In the genomic region with DNA sequence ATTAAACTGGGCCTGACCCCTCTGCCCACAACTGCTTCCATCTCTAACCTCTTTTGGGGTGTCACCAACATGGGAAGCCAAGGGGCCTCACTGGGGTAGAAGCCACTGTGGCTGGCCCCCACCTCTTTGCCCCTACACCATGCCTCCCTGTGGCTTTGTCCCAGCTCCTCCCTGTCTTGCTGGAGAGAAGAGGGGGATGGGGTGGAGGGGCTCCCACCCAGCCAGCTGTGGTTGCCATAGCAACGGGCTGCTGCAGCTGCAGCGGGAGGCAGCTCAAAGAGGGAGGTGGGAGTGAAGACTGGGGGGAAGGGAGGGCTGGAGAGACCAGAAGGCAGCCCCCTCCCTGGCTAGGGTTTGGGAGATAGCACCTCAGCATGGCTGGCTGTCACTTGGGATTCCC, we compare ENCODE assay signal across 8 mouse cellular contexts. TPM values are rescaled to one million over a fixed set of nuclear protein-coding genes. Genes with fewer than 3 reads are reported as not detected.
DNase-seq lines count a peak whose midpoint lies in the region; ATAC-seq and TF ChIP-seq lines count a peak whose summit lies in the region.

No protein-coding gene starts in this region.

- TF ChIP-seq CTCF in cerebellum, adult 2 months (IDR thresholded peaks at IDR 0.05; ENCODE audit: borderline replicate concordance, insufficient read depth, low read depth, low read length) = no peak

- H3K4me1 ChIP-seq in cerebellum, adult 2 months (ENCODE audit: control insufficient read depth, insufficient read depth, low read length) = peaks cover 41% of the 10 kb centered on the region
- H3K4me1 ChIP-seq in lung, embryonic 16.5 days (replicated peaks; ENCODE audit: control insufficient read depth, insufficient read depth, low read length) = peaks cover 45% of the 10 kb centered on the region
- peaks cover 85% of the 10 kb centered on the region for H3K4me1 ChIP-seq in hindbrain, embryonic 15.5 days (replicated peaks)
- peaks cover 80% of the 10 kb centered on the region for H3K4me1 ChIP-seq in midbrain, embryonic 16.5 days (ENCODE audit: control insufficient read depth, insufficient read depth, low read length)

- no peaks in the 10 kb centered on the region for H3K36me3 ChIP-seq in lung, embryonic 16.5 days (ENCODE audit: control insufficient read depth, insufficient read depth, low read length)
- 0 out of 2 replicates have a peak, but pooled peaks cover 5% of the 10 kb centered on the region for H3K36me3 ChIP-seq in hindbrain, embryonic 15.5 days
- peaks cover 5% of the 10 kb centered on the region; the same call in 1 of the 2 replicates for H3K36me3 ChIP-seq in midbrain, embryonic 16.5 days (ENCODE audit: control insufficient read depth, insufficient read depth, low read length)

- no peak overlapping the region for H3K27ac ChIP-seq in cerebellum, adult 2 months (ENCODE audit: insufficient read depth, low read length)
- peak overlapping the region; percentile 81 for H3K27ac ChIP-seq in lung, embryonic 16.5 days (ENCODE audit: low read length)
- H3K27ac ChIP-seq in hindbrain, embryonic 15.5 days (replicated peaks) = peak overlapping the region; percentile 90
- peak overlapping the region; percentile 96 for H3K27ac ChIP-seq in midbrain, embryonic 16.5 days (ENCODE audit: low read length)

- no peak overlapping the region for H3K9ac ChIP-seq in lung, embryonic 16.5 days (ENCODE audit: low read length)
- H3K9ac ChIP-seq in hindbrain, embryonic 15.5 days = peak overlapping the region; percentile 17; the same call in 1 of the 2 replicates
- peak overlapping the region; percentile 51 for H3K9ac ChIP-seq in midbrain, embryonic 16.5 days (ENCODE audit: low read depth, low read length)

- H3K4me2 ChIP-seq in lung, embryonic 16.5 days (ENCODE audit: low read depth, low read length) = peak overlapping the region; percentile 29; the same call in 1 of the 2 replicates
- peak overlapping the region; percentile 36 for H3K4me2 ChIP-seq in hindbrain, embryonic 15.5 days
- peak overlapping the region; percentile 37 for H3K4me2 ChIP-seq in midbrain, embryonic 16.5 days (ENCODE audit: low read length)

- H3K9me3 ChIP-seq in lung, embryonic 16.5 days (ENCODE audit: control insufficient read depth, low read length) = no peaks in the 10 kb centered on the region
- H3K9me3 ChIP-seq in hindbrain, embryonic 15.5 days = no peaks in the 10 kb centered on the region
- no peaks in the 10 kb centered on the region for H3K9me3 ChIP-seq in midbrain, embryonic 16.5 days (replicated peaks; ENCODE audit: control insufficient read depth, low read length, poor library complexity, severe bottlenecking)

- 25% methylated on average over 2 of the region's 2 CpGs for WGBS in cerebellum, adult 2 months
- WGBS in lung, embryonic 16.5 days = 0% methylated on average over 2 of the region's 2 CpGs
- WGBS in hindbrain, embryonic 15.5 days = 4% methylated on average over 2 of the region's 2 CpGs
- WGBS in midbrain, embryonic 16.5 days = 0% methylated on average over 2 of the region's 2 CpGs

- DNase-seq in cerebellum, adult 9-10 months = peak; percentile 57
- DNase-seq in cerebellum, adult 2 months = no peak
- no peak for DNase-seq in lung, adult 18-20 months
- no peak for DNase-seq in spleen, postnatal 4 days (ENCODE audit: low spot score in 2 of 2)
- no peak for DNase-seq in c-Kit-positive CD71-positive TER-119-positive erythroid progenitor cells, embryonic 14.5 days (ENCODE audit: low spot score)

- peak; percentile 67 for ATAC-seq in lung, embryonic 16.5 days (ENCODE audit: low read depth)
- ATAC-seq in hindbrain, embryonic 15.5 days (ENCODE audit: low FRiP score, low read depth) = peak; percentile 55
- ATAC-seq in midbrain, embryonic 16.5 days = peak; percentile 55

- H3K27me3 ChIP-seq in cerebellum, adult 2 months (ENCODE audit: control insufficient read depth, insufficient read depth, low read length) = no peaks in the 10 kb centered on the region
- H3K27me3 ChIP-seq in lung, embryonic 16.5 days (ENCODE audit: control insufficient read depth, insufficient read depth, low read depth, low read length) = no peaks in the 10 kb centered on the region
- H3K27me3 ChIP-seq in hindbrain, embryonic 15.5 days = no peaks in the 10 kb centered on the region
- no peaks in the 10 kb centered on the region for H3K27me3 ChIP-seq in midbrain, embryonic 16.5 days (ENCODE audit: control insufficient read depth, insufficient read depth, low read depth, low read length)

- H3K4me3 ChIP-seq in cerebellum, adult 2 months (replicated peaks; ENCODE audit: insufficient read depth, low read depth, low read length) = no peak overlapping the region
- H3K4me3 ChIP-seq in lung, embryonic 16.5 days (ENCODE audit: low read length) = no peak overlapping the region
- no peak overlapping the region for H3K4me3 ChIP-seq in hindbrain, embryonic 15.5 days
- H3K4me3 ChIP-seq in midbrain, embryonic 16.5 days (ENCODE audit: low read depth, low read length) = no peak overlapping the region; the same call in 1 of the 2 replicates

- TF ChIP-seq POLR2A in cerebellum, adult 2 months (IDR thresholded peaks at IDR 0.05; ENCODE audit: borderline replicate concordance, insufficient read depth, low read length) = no peak

RNA-seq across cellular contexts. Expression of gene Dpf1, which starts 13.8 kb away (rescaled TPM):
- polyA plus RNA-seq in cerebellum, adult 2 months (2012; rRNA removed) = 28.3 and 29.8 TPM in 2 replicates
- polyA plus RNA-seq in lung, embryonic 16.5 days (2015; fragmentation: Nextera tagmentation; extraction: Ambion mirVana) = 8.1 and 8.7 TPM in 2 replicates
- 180 and 184 TPM in 2 replicates for polyA plus RNA-seq in hindbrain, embryonic 15.5 days (2015; fragmentation: Nextera tagmentation; extraction: Ambion mirVana)
- 223 and 226 TPM in 2 replicates for polyA plus RNA-seq in midbrain, embryonic 16.5 days (2015; fragmentation: Nextera tagmentation; extraction: Ambion mirVana)

RNA-seq across cellular contexts. Expression of gene Ppp1r14a, which starts 28.4 kb away (rescaled TPM):
- 81.8 and 99.7 TPM in 2 replicates for polyA plus RNA-seq in cerebellum, adult 2 months (2012; rRNA removed)
- polyA plus RNA-seq in lung, embryonic 16.5 days (2015; fragmentation: Nextera tagmentation; extraction: Ambion mirVana) = 157 and 162 TPM in 2 replicates
- polyA plus RNA-seq in hindbrain, embryonic 15.5 days (2015; fragmentation: Nextera tagmentation; extraction: Ambion mirVana) = 3.0 and 5.1 TPM in 2 replicates
- 2.5 and 2.7 TPM in 2 replicates for polyA plus RNA-seq in midbrain, embryonic 16.5 days (2015; fragmentation: Nextera tagmentation; extraction: Ambion mirVana)

RNA-seq across cellular contexts. Expression of gene Spint2, which starts 35.8 kb away (rescaled TPM):
- 46.2 and 54.9 TPM in 2 replicates for polyA plus RNA-seq in cerebellum, adult 2 months (2012; rRNA removed)
- 309 and 317 TPM in 2 replicates for polyA plus RNA-seq in lung, embryonic 16.5 days (2015; fragmentation: Nextera tagmentation; extraction: Ambion mirVana)
- polyA plus RNA-seq in hindbrain, embryonic 15.5 days (2015; fragmentation: Nextera tagmentation; extraction: Ambion mirVana) = 73.8 and 84.5 TPM in 2 replicates
- polyA plus RNA-seq in midbrain, embryonic 16.5 days (2015; fragmentation: Nextera tagmentation; extraction: Ambion mirVana) = 81.2 and 89.7 TPM in 2 replicates

Comparison
In these comparisons a context has a peak if more than half of its experiments do, and no peak if none do; other contexts are left out.
1. RNA of gene Ppp1r14a, which starts 28.4 kb away (polyA plus RNA-seq): 157 to 162 TPM in lung, embryonic 16.5 days and 81.8 to 99.7 TPM in cerebellum, adult 2 months; 3.0 to 5.1 TPM in hindbrain, embryonic 15.5 days and 2.5 to 2.7 TPM in midbrain, embryonic 16.5 days; every median in the first group is over 10 times any median in the second.
2. Peak in every context shown above with its lines, with median percentiles within 50 percentile points of each other: ATAC-seq and H3K4me2 ChIP-seq.